7 mouse cellular contexts compared by ENCODE assay signal in the genomic region with DNA sequence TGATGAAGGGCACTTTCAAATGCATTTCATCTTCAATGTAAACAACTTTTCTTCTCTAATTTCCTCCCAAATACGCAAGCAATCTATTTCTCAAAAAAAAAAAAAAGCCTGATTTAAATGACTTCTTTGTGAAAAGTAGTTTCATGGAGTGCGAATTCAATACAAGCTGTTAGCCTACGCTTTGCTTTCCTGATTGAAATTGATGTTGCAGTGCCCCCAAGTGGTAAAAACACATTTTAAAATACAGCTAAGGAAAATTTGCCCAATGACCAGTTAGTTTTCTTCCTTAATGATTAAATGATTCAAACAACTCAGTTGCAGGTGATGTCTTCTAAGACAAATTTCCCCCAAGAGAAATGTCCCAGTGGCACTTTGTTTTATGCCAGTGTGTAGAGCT. TPM values are rescaled to one million over a fixed set of nuclear protein-coding genes. Genes with fewer than 3 reads are reported as not detected.
A peak's percentile ranks its signal among the peaks of the same experiment; 100 is the strongest.
DNase-seq lines count a peak whose midpoint lies in the region; ATAC-seq and TF ChIP-seq lines count a peak whose summit lies in the region.

No protein-coding gene starts in this region.

- no peak overlapping the region for H3K4me2 ChIP-seq in hindbrain, embryonic 11.5 days (replicated peaks; ENCODE audit: low read depth, low read length)
- H3K4me2 ChIP-seq in midbrain, embryonic 16.5 days (ENCODE audit: low read length): no peak overlapping the region
- no peak overlapping the region for H3K4me2 ChIP-seq in midbrain, embryonic 13.5 days (replicated peaks)

- no peak overlapping the region for H3K9ac ChIP-seq in hindbrain, embryonic 11.5 days (ENCODE audit: low read depth, low read length)
- H3K9ac ChIP-seq in midbrain, embryonic 16.5 days (ENCODE audit: low read depth, low read length): no peak overlapping the region
- no peak overlapping the region for H3K9ac ChIP-seq in midbrain, embryonic 13.5 days (replicated peaks)

- H3K4me1 ChIP-seq in hindbrain, embryonic 11.5 days (replicated peaks; ENCODE audit: control insufficient read depth, insufficient read depth, low read length): no peaks in the 10 kb centered on the region
- no peaks in the 10 kb centered on the region for H3K4me1 ChIP-seq in hindbrain, embryonic 10.5 days (replicated peaks)
- H3K4me1 ChIP-seq in midbrain, embryonic 16.5 days (ENCODE audit: control insufficient read depth, insufficient read depth, low read length): no peaks in the 10 kb centered on the region
- H3K4me1 ChIP-seq in midbrain, embryonic 13.5 days (replicated peaks): no peaks in the 10 kb centered on the region

- no peak for TF ChIP-seq POLR2A in brain, embryonic 14.5 days (IDR thresholded peaks at IDR 0.05; ENCODE audit: borderline replicate concordance, extremely low read depth, insufficient read depth, insufficient read length, poor library complexity, severe bottlenecking)

- no peak for ATAC-seq in hindbrain, embryonic 11.5 days (ENCODE audit: low FRiP score)
- 0 out of 2 replicates have a peak, but pooled peaks have one; percentile 45 for ATAC-seq in midbrain, embryonic 16.5 days
- no peak for ATAC-seq in midbrain, embryonic 13.5 days

- H3K9me3 ChIP-seq in hindbrain, embryonic 11.5 days (ENCODE audit: control insufficient read depth, low read length): no peaks in the 10 kb centered on the region
- H3K9me3 ChIP-seq in hindbrain, embryonic 10.5 days: no peaks in the 10 kb centered on the region
- H3K9me3 ChIP-seq in midbrain, embryonic 16.5 days (replicated peaks; ENCODE audit: control insufficient read depth, low read length, poor library complexity, severe bottlenecking): peaks cover 2% of the 10 kb centered on the region; the same call in 1 of the 2 replicates
- H3K9me3 ChIP-seq in midbrain, embryonic 13.5 days: no peaks in the 10 kb centered on the region

- H3K27ac ChIP-seq in hindbrain, embryonic 11.5 days (ENCODE audit: low read depth, low read length): no peak overlapping the region
- no peak overlapping the region for H3K27ac ChIP-seq in hindbrain, embryonic 10.5 days
- no peak overlapping the region for H3K27ac ChIP-seq in midbrain, embryonic 16.5 days (ENCODE audit: low read length)
- H3K27ac ChIP-seq in midbrain, embryonic 13.5 days: no peak overlapping the region

- no peaks in the 10 kb centered on the region for H3K36me3 ChIP-seq in hindbrain, embryonic 11.5 days (ENCODE audit: control insufficient read depth, insufficient read depth, low read length)
- H3K36me3 ChIP-seq in hindbrain, embryonic 10.5 days: no peaks in the 10 kb centered on the region
- no peaks in the 10 kb centered on the region for H3K36me3 ChIP-seq in midbrain, embryonic 16.5 days (ENCODE audit: control insufficient read depth, insufficient read depth, low read length)
- no peaks in the 10 kb centered on the region for H3K36me3 ChIP-seq in midbrain, embryonic 13.5 days
- H3K36me3 ChIP-seq in splenic B cell, adult 2 months (ENCODE audit: control insufficient read depth, insufficient read depth, low read length, poor library complexity, severe bottlenecking): no peaks in the 10 kb centered on the region

- H3K4me3 ChIP-seq in hindbrain, embryonic 11.5 days (ENCODE audit: low read depth, low read length): no peak overlapping the region
- H3K4me3 ChIP-seq in hindbrain, embryonic 10.5 days: no peak overlapping the region
- H3K4me3 ChIP-seq in midbrain, embryonic 16.5 days (ENCODE audit: low read depth, low read length): no peak overlapping the region
- H3K4me3 ChIP-seq in midbrain, embryonic 13.5 days (replicated peaks): no peak overlapping the region

- 0 out of 2 replicates have a peak, but pooled peaks have one; percentile 12 for TF ChIP-seq CTCF in brain, embryonic 14.5 days (IDR thresholded peaks at IDR 0.05; ENCODE audit: borderline replicate concordance, extremely low read depth, insufficient read depth, insufficient read length)

- no peaks in the 10 kb centered on the region for H3K27me3 ChIP-seq in hindbrain, embryonic 11.5 days (ENCODE audit: control insufficient read depth, insufficient read depth, low read length)
- no peaks in the 10 kb centered on the region for H3K27me3 ChIP-seq in hindbrain, embryonic 10.5 days (ENCODE audit: insufficient read depth, poor library complexity, severe bottlenecking)
- no peaks in the 10 kb centered on the region for H3K27me3 ChIP-seq in midbrain, embryonic 16.5 days (ENCODE audit: control insufficient read depth, insufficient read depth, low read depth, low read length)
- no peaks in the 10 kb centered on the region for H3K27me3 ChIP-seq in midbrain, embryonic 13.5 days
- H3K27me3 ChIP-seq in splenic B cell, adult 2 months (ENCODE audit: control insufficient read depth, insufficient read depth, low read length, poor library complexity, severe bottlenecking): no peaks in the 10 kb centered on the region

- DNase-seq in hindbrain, embryonic 11.5 days (ENCODE audit: low spot score): peak; percentile 44
- DNase-seq in hindbrain, embryonic 10.5 days (ENCODE audit: low spot score): no peak
- DNase-seq in brain, embryonic 14.5 days (ENCODE audit: low read depth): peak; percentile 72
- DNase-seq in splenic B cell, adult 2 months (ENCODE audit: low read depth, low spot score): peak; percentile 25
- DNase-seq in frontal cortex, postnatal 14 days (ENCODE audit: low spot score in 2 of 2): no peak

- WGBS in hindbrain, embryonic 11.5 days: 44% methylated on average over 3 of the region's 3 CpGs
- 46% methylated on average over 3 of the region's 3 CpGs for WGBS in hindbrain, embryonic 10.5 days
- WGBS in midbrain, embryonic 16.5 days: 25% methylated on average over 3 of the region's 3 CpGs
- 40% methylated on average over 3 of the region's 3 CpGs for WGBS in midbrain, embryonic 13.5 days

RNA-seq across cellular contexts. Expression of gene Apool, which starts 37.3 kb away (rescaled TPM):
- polyA plus RNA-seq in hindbrain, embryonic 11.5 days (2014; fragmentation: Nextera tagmentation; extraction: Ambion mirVana): 61.6 and 70.7 TPM in 2 replicates
- 67.2 and 75.3 TPM in 2 replicates for polyA plus RNA-seq in hindbrain, embryonic 10.5 days (2016; fragmentation: Nextera tagmentation; extraction: Ambion mirVana)
- polyA plus RNA-seq in midbrain, embryonic 16.5 days (2015; fragmentation: Nextera tagmentation; extraction: Ambion mirVana): 15.7 and 16.5 TPM in 2 replicates
- polyA plus RNA-seq in midbrain, embryonic 13.5 days (2015; fragmentation: Nextera tagmentation; extraction: Ambion mirVana): 32.4 and 33.8 TPM in 2 replicates
- 7.6 and 8.4 TPM in 2 replicates for polyA plus RNA-seq in brain, embryonic 14.5 days (2012; rRNA removed)

RNA-seq across cellular contexts. Expression of gene Satl1, which starts 58.2 kb away (rescaled TPM):
- not detected in 2 replicates for polyA plus RNA-seq in hindbrain, embryonic 11.5 days (2014; fragmentation: Nextera tagmentation; extraction: Ambion mirVana)
- not detected in 2 replicates for polyA plus RNA-seq in hindbrain, embryonic 10.5 days (2016; fragmentation: Nextera tagmentation; extraction: Ambion mirVana)
- polyA plus RNA-seq in midbrain, embryonic 16.5 days (2015; fragmentation: Nextera tagmentation; extraction: Ambion mirVana): not detected in 2 replicates
- not detected in 2 replicates for polyA plus RNA-seq in midbrain, embryonic 13.5 days (2015; fragmentation: Nextera tagmentation; extraction: Ambion mirVana)
- not detected in 2 replicates for polyA plus RNA-seq in brain, embryonic 14.5 days (2012; rRNA removed)

Comparison
In these comparisons a context has a peak if more than half of its experiments do, and no peak if none do; other contexts are left out.
1. DNase-seq: peak in hindbrain, embryonic 11.5 days (single experiment), brain, embryonic 14.5 days (single experiment) and splenic B cell, adult 2 months (single experiment); none in hindbrain, embryonic 10.5 days (single experiment) and frontal cortex, postnatal 14 days (0 of 2).